Mouse (Mus musculus) cerebellum, adult 9-11 months (tissue): ENCODE data around the gene A030003K21Rik.
A peak's percentile ranks its signal among the peaks of the same experiment; 100 is the strongest.
"Not testable (repeated sequence)": the region's sequence is repeated elsewhere in the genome, so short reads cannot be mapped to it uniquely, and the experiment has no call there.

ENCODE experiments used
- DNase-seq: peaks from one replicate; pipeline ENCODE4 v3.0.0; 2022

The A030003K21Rik gene

GRCm38 (mm10) chr1:82943295-82943694, at the start of gene A030003K21Rik:
A030003K21Rik (minus strand) TSS chr1:82943388.
- DNase-seq = not testable (repeated sequence)

- no peak for DNase-seq
Observed at GRCm38 (mm10) chr1:82992093-82992492, 48.9 kb upstream of the A030003K21Rik start.

GRCm38 (mm10) chr1:82991596-82991995, 48.4 kb upstream of the A030003K21Rik start:
- DNase-seq = no peak

DNA sequence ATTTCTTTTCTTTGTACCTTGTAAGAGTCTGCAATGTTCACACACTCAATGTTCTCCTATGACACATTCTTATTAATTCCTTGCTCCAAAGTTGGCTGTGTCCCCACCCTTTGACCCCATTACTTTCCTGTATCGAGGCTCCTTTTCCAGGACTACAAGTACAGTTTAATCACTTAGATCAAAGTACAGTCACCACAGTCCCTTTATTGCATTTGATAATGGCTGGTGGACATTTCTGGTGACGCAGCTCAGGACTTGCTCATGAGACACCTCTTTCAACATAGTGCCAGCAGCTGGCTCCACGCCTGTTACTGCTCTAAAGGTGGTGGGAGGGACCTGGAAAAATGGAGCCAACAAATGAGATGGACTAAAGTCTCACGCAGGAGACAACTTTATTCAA, 47.9 kb upstream of the A030003K21Rik start:
- DNase-seq = no peak

DNA sequence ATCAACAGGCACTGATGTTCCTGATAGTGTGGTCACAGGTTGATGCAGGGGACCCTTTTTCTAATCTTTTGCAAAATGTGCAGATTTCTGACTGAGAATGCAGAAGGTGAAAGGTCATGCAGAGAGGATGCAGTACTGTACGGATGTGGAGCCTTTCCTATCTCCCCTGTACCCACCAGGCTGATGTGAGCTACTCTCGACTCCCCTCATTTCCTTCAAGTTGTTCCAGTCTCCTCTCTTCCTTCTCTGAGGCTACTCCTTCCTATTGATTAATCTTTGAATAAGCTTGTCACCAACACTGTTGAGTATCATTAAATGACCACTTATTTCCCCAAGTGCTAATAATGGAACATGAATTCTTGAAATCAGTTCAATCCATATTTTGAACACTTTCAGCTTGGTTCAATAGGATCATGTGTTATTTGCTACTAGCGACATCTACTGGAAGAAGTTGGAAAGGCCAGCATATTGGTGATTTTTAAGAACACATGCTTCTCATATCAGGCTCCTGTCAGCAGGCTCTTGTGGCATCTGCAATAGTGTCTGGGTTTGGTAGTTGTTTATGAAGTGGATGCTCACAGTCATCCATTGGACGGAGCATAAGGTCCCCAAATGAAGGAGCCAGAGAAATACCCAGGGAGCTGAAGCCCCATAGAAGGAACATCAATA, 44.5 kb upstream of the A030003K21Rik start:
- DNase-seq = peak; percentile 7

GRCm38 (mm10) chr1:82986738-82987137, 43.5 kb upstream of the A030003K21Rik start:
- no peak for DNase-seq

GRCm38 (mm10) chr1:82977840-82978239, 34.7 kb upstream of the A030003K21Rik start:
- no peak for DNase-seq

DNA sequence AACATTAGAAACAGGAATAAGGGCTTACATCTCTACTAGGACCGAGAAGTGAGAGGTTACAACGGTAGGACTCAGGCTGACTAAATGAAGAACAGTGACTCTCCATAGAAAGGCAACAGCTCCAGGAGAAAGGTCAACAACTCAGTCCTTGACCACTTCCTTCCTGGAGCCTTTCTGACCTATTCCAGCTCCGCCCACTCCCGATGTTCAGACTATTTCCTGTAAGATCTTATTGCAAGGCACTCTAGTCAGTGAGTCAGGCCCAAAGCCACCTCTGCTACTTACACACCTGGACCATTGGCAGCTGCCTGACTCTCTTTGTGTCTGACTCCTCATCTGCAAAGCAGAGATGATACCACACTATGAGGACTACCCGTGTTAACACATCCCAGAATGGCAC, 32.6 kb upstream of the A030003K21Rik start:
- DNase-seq = no peak

GRCm38 (mm10) chr1:82974342-82974741, 31.2 kb upstream of the A030003K21Rik start:
- DNase-seq = no peak

DNA sequence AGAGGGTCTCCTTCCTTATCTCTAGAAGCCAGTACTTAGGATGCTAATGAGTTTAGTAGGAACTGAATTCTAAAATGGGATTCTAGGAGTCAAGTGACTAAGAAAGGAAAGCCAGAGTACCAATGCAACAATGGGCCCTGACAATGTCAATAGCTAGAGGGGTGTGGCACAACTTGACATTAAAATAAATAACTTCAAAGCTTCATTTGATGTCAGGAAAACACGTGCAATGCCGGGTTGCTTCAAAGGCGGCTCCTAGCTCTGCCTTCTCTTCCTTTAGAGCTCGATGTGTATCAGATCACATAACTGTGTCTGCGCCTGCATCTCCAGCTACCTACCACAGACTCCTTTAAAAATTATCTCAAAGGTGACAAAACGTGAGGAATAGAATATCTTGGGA, 30.7 kb upstream of the A030003K21Rik start:
- DNase-seq = no peak

- no peak for DNase-seq
Observed at GRCm38 (mm10) chr1:82973244-82973643, 30.1 kb upstream of the A030003K21Rik start.

- DNase-seq = no peak
Observed at GRCm38 (mm10) chr1:82972046-82972445, 28.9 kb upstream of the A030003K21Rik start.

- no peak for DNase-seq
Observed at GRCm38 (mm10) chr1:82966413-82966812, 23.2 kb upstream of the A030003K21Rik start.

GRCm38 (mm10) chr1:82959870-82960385, 16.7 kb upstream of the A030003K21Rik start, which contains the start of gene Gm47955:
Gm47955 (plus strand) TSS chr1:82960286.
- DNase-seq = no peak

DNA sequence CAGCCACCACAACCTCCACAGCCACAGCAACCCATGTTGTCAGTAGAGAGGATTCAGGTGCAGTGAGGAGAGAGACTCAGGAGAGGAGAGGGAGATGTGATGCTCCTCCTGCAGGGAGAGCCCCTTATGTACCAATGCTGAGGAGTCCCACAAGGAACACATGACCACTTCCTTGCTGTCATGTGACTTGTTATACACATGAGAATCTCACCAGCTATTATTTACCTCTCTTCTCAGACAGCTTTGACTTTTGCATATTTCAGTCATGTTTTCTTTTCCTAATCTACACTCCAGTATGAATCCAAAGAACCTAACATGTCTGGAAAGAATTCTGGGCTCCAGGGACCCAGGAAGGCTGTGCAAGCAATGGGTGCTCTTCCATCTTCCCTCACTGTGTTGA, 12.7 kb upstream of the A030003K21Rik start, which contains the start of gene Gm7544:
TSS of gene Gm7544 (minus strand) at position 101 of the 400 bp plus-strand sequence.
- not testable (repeated sequence) for DNase-seq

GRCm38 (mm10) chr1:82948601-82949000, 5.4 kb upstream of the A030003K21Rik start:
- no peak for DNase-seq

DNA sequence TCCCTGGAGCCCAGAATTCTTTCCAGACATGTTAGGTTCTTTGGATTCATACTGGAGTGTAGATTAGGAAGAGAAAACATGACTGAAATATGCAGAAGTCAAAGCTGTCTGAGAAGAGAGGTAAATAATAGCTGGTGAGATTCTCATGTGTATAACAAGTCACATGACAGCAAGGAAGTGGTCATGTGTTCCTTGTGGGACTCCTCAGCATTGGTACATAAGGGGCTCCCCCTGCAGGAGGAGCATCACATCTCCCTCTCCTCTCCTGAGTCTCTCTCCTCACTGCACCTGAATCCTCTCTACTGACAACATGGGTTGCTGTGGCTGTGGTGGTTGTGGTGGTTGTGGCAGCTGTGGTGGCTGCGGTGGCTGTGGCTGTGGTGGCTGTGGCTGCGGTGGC, 2.8 kb upstream of the A030003K21Rik start:
- not testable (repeated sequence) for DNase-seq

DNA sequence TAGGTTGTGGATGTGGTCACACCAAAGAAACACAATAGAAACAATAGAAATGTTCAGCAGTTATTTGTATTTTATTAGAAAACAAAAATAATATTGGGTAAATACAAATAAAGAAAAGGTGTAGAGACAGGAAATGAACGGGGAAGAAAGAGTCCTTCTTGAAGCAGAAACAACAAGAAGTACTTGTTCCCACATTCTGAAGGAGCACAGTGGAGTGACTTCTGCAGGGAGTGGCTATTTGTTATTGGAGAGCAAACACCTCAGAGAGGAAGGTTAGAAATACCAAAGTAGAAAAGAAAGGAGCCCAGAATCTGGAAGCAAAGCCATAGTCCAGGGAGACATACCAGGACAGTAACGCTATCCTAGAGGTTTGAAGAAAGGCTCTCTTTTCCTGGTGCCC, 683 bp downstream of the A030003K21Rik start:
- DNase-seq = not testable (repeated sequence)

DNA sequence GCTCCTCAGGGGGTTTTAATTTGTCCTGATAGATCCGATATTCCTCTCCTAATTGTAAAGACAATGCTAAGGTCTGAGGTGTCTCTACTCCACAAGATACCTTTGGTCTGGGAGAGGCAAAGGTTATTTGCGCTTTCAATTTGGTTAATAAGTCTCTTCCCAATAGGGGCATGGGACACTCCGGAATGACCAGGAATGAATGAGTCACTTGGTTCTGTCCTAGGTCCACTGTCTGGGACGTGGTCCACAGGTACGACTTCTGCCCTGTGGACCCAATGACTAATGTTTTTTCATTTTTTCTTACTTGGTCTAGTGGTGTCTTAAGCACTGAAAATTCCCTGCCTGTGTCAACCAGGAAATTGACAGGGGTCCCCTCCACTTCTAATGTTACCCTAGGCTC, 4.5 kb downstream of the A030003K21Rik start:
- DNase-seq = no peak

- DNase-seq = not testable (repeated sequence)
Observed at GRCm38 (mm10) chr1:82931326-82931725, 11.9 kb downstream of the A030003K21Rik start, which contains the start of gene Gm6217. Gm6217 (minus strand) TSS chr1:82931399.

GRCm38 (mm10) chr1:82930558-82930957, 12.6 kb downstream of the A030003K21Rik start:
- DNase-seq = not testable (repeated sequence)

DNA sequence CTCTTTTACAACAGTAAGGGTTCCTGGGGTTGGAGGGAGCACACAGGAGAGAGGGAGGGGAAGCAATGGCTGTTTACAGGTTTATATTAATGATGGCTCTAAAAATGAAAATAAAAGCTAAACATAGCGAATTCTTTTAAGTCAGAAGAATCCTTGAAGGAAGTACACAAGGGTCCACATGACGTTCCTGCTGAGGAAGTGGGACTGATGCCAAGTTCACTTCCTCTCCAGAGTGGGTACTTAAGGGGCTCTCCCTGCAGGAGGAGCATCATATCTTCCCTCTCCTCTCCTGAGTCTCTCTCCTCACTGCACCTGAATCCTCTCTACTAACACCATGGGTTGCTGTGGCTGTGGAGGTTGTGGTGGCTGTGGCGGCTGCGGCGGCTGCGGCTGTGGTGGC, 18.5 kb downstream of the A030003K21Rik start, which contains the start of gene A030014E15Rik:
TSS of gene A030014E15Rik (plus strand) at position 268 of the 400 bp plus-strand sequence.
- DNase-seq = no peak

DNA sequence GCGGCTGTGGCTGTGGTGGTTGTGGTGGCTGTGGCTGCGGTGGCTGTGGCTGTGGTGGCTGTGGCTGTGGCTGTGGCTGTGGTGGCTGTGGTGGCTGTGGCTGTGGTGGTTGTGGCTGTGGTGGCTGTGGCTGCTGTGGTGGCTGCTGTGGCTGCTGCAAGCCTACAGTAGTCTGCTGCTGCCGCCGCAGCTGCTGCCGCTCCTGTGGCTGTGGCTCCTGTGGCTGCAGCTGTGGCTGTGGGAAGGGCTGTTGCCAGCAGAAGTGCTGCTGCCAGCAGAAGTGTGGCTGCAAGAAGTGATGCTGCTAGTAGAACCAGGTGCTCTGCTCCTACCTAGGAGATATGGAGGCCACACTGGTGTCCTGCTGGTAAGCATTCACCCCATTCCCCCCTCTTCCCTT, 29.8 kb downstream of the A030003K21Rik start:
- DNase-seq = not testable (repeated sequence)

DNA sequence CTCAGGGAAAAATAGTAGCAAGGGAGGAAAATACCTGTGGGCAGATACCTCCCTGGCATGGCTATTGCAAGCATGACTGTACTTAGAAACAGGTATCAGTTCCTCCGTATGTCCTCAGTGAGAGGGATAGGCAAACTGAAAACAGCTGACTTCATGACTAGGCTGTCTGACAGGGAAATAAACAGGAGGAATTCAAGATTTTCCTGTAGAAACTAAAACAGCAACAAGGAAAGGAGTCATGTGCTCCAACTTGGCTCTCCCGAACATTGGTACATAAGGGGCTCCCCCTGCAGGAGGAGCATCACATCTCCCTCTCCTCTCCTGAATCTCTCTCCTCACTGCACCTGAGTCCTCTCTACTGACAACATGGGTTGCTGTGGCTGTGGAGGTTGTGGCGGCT, 30.2 kb downstream of the A030003K21Rik start, which contains the start of gene A030005L19Rik:
TSS of gene A030005L19Rik (plus strand) at position 301 of the 400 bp plus-strand sequence.
- no peak for DNase-seq
